Comparison of ENCODE assay signal across 9 mouse cellular contexts in the genomic region with DNA sequence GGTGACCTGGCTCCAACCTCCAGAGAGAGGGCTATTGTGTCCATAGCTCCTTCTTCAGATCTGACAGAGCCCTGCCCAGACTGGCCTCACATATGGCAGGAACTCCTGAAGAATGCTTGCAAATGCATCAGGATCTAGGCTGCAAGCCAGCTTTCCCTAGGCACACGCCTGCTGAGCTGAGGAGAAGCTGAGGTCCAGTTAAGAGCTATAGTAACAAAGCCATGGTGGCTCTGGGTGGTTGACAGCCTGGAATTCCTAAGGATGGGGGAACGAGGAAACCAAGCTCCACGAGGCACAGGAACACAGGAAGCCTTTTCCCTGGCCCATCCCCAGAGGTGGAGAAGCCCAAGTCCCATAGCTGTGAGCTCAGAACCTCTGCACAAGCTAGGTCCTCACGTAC. TPM values are rescaled to one million over a fixed set of nuclear protein-coding genes. Genes with fewer than 3 reads are reported as not detected.
DNase-seq lines count a peak whose midpoint lies in the region; ATAC-seq and TF ChIP-seq lines count a peak whose summit lies in the region.
"Had no signal": no experiment of that assay in that cellular context is flagged by ENCODE, and none has a peak within 500 bp of the region (broad histone marks: within the 10 kb centered on the region; RNA-seq: fewer than 3 reads in every experiment).

No protein-coding gene starts in this region.

- H3K36me3 ChIP-seq in heart, embryonic 11.5 days (ENCODE audit: control insufficient read depth, insufficient read depth, low read length): peaks cover 9% of the 10 kb centered on the region
- H3K36me3 ChIP-seq in hindbrain, embryonic 13.5 days: peaks cover 30% of the 10 kb centered on the region
- peaks cover 3% of the 10 kb centered on the region; the same call in 1 of the 2 replicates for H3K36me3 ChIP-seq in liver, postnatal 0 days (replicated peaks; ENCODE audit: insufficient read depth, low read length)
- 0 out of 2 replicates have a peak, but pooled peaks cover 6% of the 10 kb centered on the region for H3K36me3 ChIP-seq in midbrain, embryonic 15.5 days (replicated peaks)

- H3K27ac ChIP-seq in heart, embryonic 11.5 days (ENCODE audit: low read depth, low read length): peak overlapping the region; percentile 78
- peak overlapping the region; percentile 52; the same call in 1 of the 2 replicates for H3K27ac ChIP-seq in hindbrain, embryonic 13.5 days
- peak overlapping the region; percentile 84; the same call in 1 of the 2 replicates for H3K27ac ChIP-seq in liver, postnatal 0 days (ENCODE audit: low read depth)
- no peak overlapping the region for H3K27ac ChIP-seq in midbrain, embryonic 15.5 days
- H3K27ac ChIP-seq: midbrain, embryonic 12.5 days had no signal

- H3K9ac ChIP-seq in heart, embryonic 11.5 days (ENCODE audit: low read depth, low read length): no peak overlapping the region
- H3K9ac ChIP-seq in hindbrain, embryonic 13.5 days: no peak overlapping the region
- H3K9ac ChIP-seq in liver, postnatal 0 days (replicated peaks): no peak overlapping the region
- H3K9ac ChIP-seq in midbrain, embryonic 15.5 days: no peak overlapping the region
- H3K9ac ChIP-seq: midbrain, embryonic 12.5 days had no signal

- H3K4me3 ChIP-seq in heart, embryonic 11.5 days (ENCODE audit: low read depth, low read length): no peak overlapping the region
- H3K4me3 ChIP-seq in hindbrain, embryonic 13.5 days: no peak overlapping the region
- no peak overlapping the region for H3K4me3 ChIP-seq in liver, postnatal 0 days (ENCODE audit: low read depth, low read length)
- no peak overlapping the region for H3K4me3 ChIP-seq in midbrain, embryonic 15.5 days
- H3K4me3 ChIP-seq: midbrain, embryonic 12.5 days had no signal

- no peak for TF ChIP-seq EP300 in liver, postnatal 0 days (IDR thresholded peaks at IDR 0.05; ENCODE audit: low read depth)

- peaks cover 69% of the 10 kb centered on the region for H3K4me1 ChIP-seq in heart, embryonic 11.5 days (ENCODE audit: control insufficient read depth, insufficient read depth, low read length)
- peaks cover 58% of the 10 kb centered on the region for H3K4me1 ChIP-seq in hindbrain, embryonic 13.5 days (replicated peaks)
- H3K4me1 ChIP-seq in liver, postnatal 0 days (ENCODE audit: insufficient read depth): peaks cover 33% of the 10 kb centered on the region
- H3K4me1 ChIP-seq in midbrain, embryonic 15.5 days: peaks cover 14% of the 10 kb centered on the region

- no peak for DNase-seq in heart, adult 18-20 months
- peak; percentile 60 for DNase-seq in cerebellum, adult 9-11 months
- no peak for DNase-seq in liver, postnatal 0 days
- DNase-seq in adrenal gland, postnatal 25 days: no peak

- no peaks in the 10 kb centered on the region for H3K9me3 ChIP-seq in heart, embryonic 11.5 days (replicated peaks; ENCODE audit: control insufficient read depth, low read length)
- H3K9me3 ChIP-seq in hindbrain, embryonic 13.5 days: no peaks in the 10 kb centered on the region
- no peaks in the 10 kb centered on the region for H3K9me3 ChIP-seq in liver, postnatal 0 days (ENCODE audit: low read length)
- no peaks in the 10 kb centered on the region for H3K9me3 ChIP-seq in midbrain, embryonic 15.5 days
- H3K9me3 ChIP-seq: midbrain, embryonic 12.5 days had no signal

- H3K4me2 ChIP-seq in heart, embryonic 11.5 days: peak overlapping the region; percentile 27; the same call in 1 of the 2 replicates
- no peak overlapping the region for H3K4me2 ChIP-seq in hindbrain, embryonic 13.5 days
- no peak overlapping the region for H3K4me2 ChIP-seq in liver, postnatal 0 days (ENCODE audit: low read depth, low read length)
- H3K4me2 ChIP-seq in midbrain, embryonic 15.5 days: no peak overlapping the region
- H3K4me2 ChIP-seq: midbrain, embryonic 12.5 days had no signal

- 15% methylated on average over 4 of the region's 4 CpGs for WGBS in heart, embryonic 11.5 days (ENCODE audit: insufficient replicate concordance)
- 39% methylated on average over 4 of the region's 4 CpGs for WGBS in hindbrain, embryonic 13.5 days
- WGBS in liver, postnatal 0 days (ENCODE audit: insufficient replicate concordance): 52% methylated on average over 4 of the region's 4 CpGs
- 33% methylated on average over 4 of the region's 4 CpGs for WGBS in midbrain, embryonic 15.5 days

- ATAC-seq in heart, embryonic 11.5 days (replicated peaks; ENCODE audit: insufficient number of reproducible peaks, low FRiP score, low TSS enrichment): peak; percentile 47
- peak; percentile 50; the same call in 1 of the 2 replicates for ATAC-seq in hindbrain, embryonic 13.5 days (ENCODE audit: low FRiP score)
- no peak for ATAC-seq in liver, postnatal 0 days
- ATAC-seq in midbrain, embryonic 15.5 days (replicated peaks): no peak
- no peak for ATAC-seq in erythroblast, adult 5-6 weeks (replicated peaks; ENCODE audit: low FRiP score, poor library complexity, severe bottlenecking)

- TF ChIP-seq CTCF in liver, postnatal 0 days (IDR thresholded peaks at IDR 0.05; ENCODE audit: low read depth): no peak

- no peaks in the 10 kb centered on the region for H3K27me3 ChIP-seq in heart, embryonic 11.5 days (ENCODE audit: control insufficient read depth, insufficient read depth, low read length)
- no peaks in the 10 kb centered on the region for H3K27me3 ChIP-seq in hindbrain, embryonic 13.5 days
- no peaks in the 10 kb centered on the region for H3K27me3 ChIP-seq in liver, postnatal 0 days (ENCODE audit: insufficient read depth, low read length)
- no peaks in the 10 kb centered on the region for H3K27me3 ChIP-seq in midbrain, embryonic 15.5 days (replicated peaks)
- H3K27me3 ChIP-seq: midbrain, embryonic 12.5 days had no signal

RNA-seq across cellular contexts. Expression of a gene that starts 10.6 kb away (rescaled TPM):
- polyA plus RNA-seq in heart, embryonic 11.5 days (2014; fragmentation: Nextera tagmentation; extraction: Ambion mirVana): 38.4 and 42.9 TPM in 2 replicates
- total RNA-seq in heart, adult 18-20 months (2021): 10 to 100 TPM; 50.8 to 70.0 TPM
- 18.4 and 19.1 TPM in 2 replicates for polyA plus RNA-seq in hindbrain, embryonic 13.5 days (2015; fragmentation: Nextera tagmentation; extraction: Ambion mirVana)
- 4.1 and 4.2 TPM in 2 replicates for polyA plus RNA-seq in liver, postnatal 0 days (2015; fragmentation: Nextera tagmentation; extraction: Ambion mirVana)
- total RNA-seq in adrenal gland, postnatal 25 days (2021): 41.0 and 46.1 TPM in 2 replicates
- 21.8 and 23.6 TPM in 2 replicates for polyA plus RNA-seq in midbrain, embryonic 15.5 days (2015; fragmentation: Nextera tagmentation; extraction: Ambion mirVana)
- 16.5 and 19.0 TPM in 2 replicates for total RNA-seq in erythroblast, adult 5-6 weeks (2015; ENCODE audit: low replicate concordance)
- 9.8 and 16.9 TPM in 2 replicates for total RNA-seq in erythroblast, adult 5-6 weeks (2017; ENCODE audit: low replicate concordance)

Comparison
In these comparisons a context has a peak if more than half of its experiments do, and no peak if none do; other contexts are left out.
1. ATAC-seq: peak in heart, embryonic 11.5 days (single experiment) and hindbrain, embryonic 13.5 days (single experiment); none in liver, postnatal 0 days (single experiment), midbrain, embryonic 15.5 days (single experiment) and erythroblast, adult 5-6 weeks (single experiment).